Mouse (Mus musculus) heart, postnatal 0 days (tissue): ENCODE results near the gene Fxn. TPM values are rescaled to one million over a fixed set of nuclear protein-coding genes. Genes with fewer than 3 reads are reported as not detected.

Experiments
- ATAC-seq: fragments of 200-750 bp; cut with Nextera tagmentation; 2 replicates; pipeline ENCODE4 v1.8.0; 2017; ENCODE audit warnings: low read depth, moderate number of reproducible peaks, moderate library complexity; ENCODE audit not compliant: insufficient read depth
- DNase-seq: peaks from one replicate; pipeline ENCODE4 v3.0.0-alpha.2; 2016; ENCODE audit warnings: low spot score
- H3K27ac ChIP-seq: fragments of 300-500 bp; sonication (generic); 2 replicates; pipeline ENCODE4 v1.5.1; 2014; ENCODE audit warnings: low read depth, mild to moderate bottlenecking
- H3K27me3 ChIP-seq: fragments of 300-500 bp; sonication (generic); 2 replicates; pipeline ENCODE4 v1.6.1; 2014; ENCODE audit warnings: low read length, mixed read lengths; ENCODE audit not compliant: control insufficient read depth, insufficient read depth
- H3K36me3 ChIP-seq: fragments of 300-500 bp; sonication (generic); replicated peaks from 2 replicates; pipeline ENCODE4 v1.6.1; 2014; ENCODE audit warnings: low read length, mixed read lengths; ENCODE audit not compliant: control insufficient read depth, insufficient read depth
- H3K4me1 ChIP-seq: fragments of 300-500 bp; sonication (generic); 2 replicates; pipeline ENCODE4 v1.6.1; 2014; ENCODE audit warnings: antibody characterized with exemption; ENCODE audit not compliant: control insufficient read depth, insufficient read depth
- H3K4me2 ChIP-seq: fragments of 300-500 bp; sonication (generic); 2 replicates; pipeline ENCODE4 v1.6.1; 2014; ENCODE audit warnings: low read depth, mild to moderate bottlenecking, low read length, moderate library complexity
- H3K4me3 ChIP-seq: fragments of 300-500 bp; sonication (generic); 2 replicates; pipeline ENCODE4 v1.5.1; 2014; ENCODE audit warnings: low read depth, low read length
- H3K9ac ChIP-seq: fragments of 300-500 bp; sonication (generic); replicated peaks from 2 replicates; pipeline ENCODE4 v1.6.1; 2014; ENCODE audit warnings: low read depth, low read length, mixed read lengths
- H3K9me3 ChIP-seq: fragments of 300-500 bp; sonication (generic); replicated peaks from 2 replicates; pipeline ENCODE4 v1.6.1; 2016; ENCODE audit warnings: low read length; ENCODE audit not compliant: control insufficient read depth
- CTCF ChIP-seq: IDR thresholded peaks from 2 replicates; pipeline ENCODE4 v1.5.1; 2016; ENCODE audit warnings: antibody characterized with exemption, control low read depth, low read depth
- EP300 ChIP-seq: IDR thresholded peaks from 2 replicates; pipeline ENCODE4 v1.6.1; 2016; ENCODE audit warnings: antibody characterized with exemption, low read depth
- WGBS: fragments of 180-500 bp; shearing (Covaris S2); extraction: QIAGEN DNeasy Blood & Tissue Kit; methylation state at CpG from one replicate; pipeline ENCODE4 v1.1.7; 2014; 5-methylcytosine and 5-hydroxymethylcytosine counted together
- polyA plus RNA-seq: library from polyadenylated mRNA; unstranded; fragments of >200 nt; fragmentation: Nextera tagmentation; extraction: Ambion mirVana; gene quantifications from 2 replicates; pipeline ENCODE4 v1.2.1, GENCODE M21; 2015
- total RNA-seq: library from RNA; depleted of rRNA; stranded (reverse); fragments of >200 nt; gene quantifications from 2 replicates; pipeline ENCODE4 v1.2.3, GENCODE M21; 2014; ENCODE audit warnings: low replicate concordance

Gene Fxn
- total and polyA plus RNA-seq, 2 experiments from 2014 or later, result 36.6 to 79.7 TPM

- H3K27me3 ChIP-seq, result no peaks in the 10 kb centered on the region
- H3K9ac ChIP-seq, result no peak overlapping the region
- H3K36me3 ChIP-seq, result no peaks in the 10 kb centered on the region
- peak overlapping the region; percentile 58 for H3K4me2 ChIP-seq
- TF ChIP-seq EP300, result no peak
- TF ChIP-seq CTCF, result peak; percentile 98
- H3K4me3 ChIP-seq, result peak overlapping the region; percentile 35
- ATAC-seq, result peak; percentile 83
- no peaks in the 10 kb centered on the region for H3K4me1 ChIP-seq
- H3K9me3 ChIP-seq, result no peaks in the 10 kb centered on the region
- 2% methylated on average over 9 of the region's 9 CpGs for WGBS
- peak; percentile 80 for DNase-seq
- H3K27ac ChIP-seq, result peak overlapping the region; percentile 19; the same call in 1 of the 2 replicates
Observed at GRCm38 (mm10) chr19:24300994-24301767, 20.8 kb upstream of the Fxn start.

DNA sequence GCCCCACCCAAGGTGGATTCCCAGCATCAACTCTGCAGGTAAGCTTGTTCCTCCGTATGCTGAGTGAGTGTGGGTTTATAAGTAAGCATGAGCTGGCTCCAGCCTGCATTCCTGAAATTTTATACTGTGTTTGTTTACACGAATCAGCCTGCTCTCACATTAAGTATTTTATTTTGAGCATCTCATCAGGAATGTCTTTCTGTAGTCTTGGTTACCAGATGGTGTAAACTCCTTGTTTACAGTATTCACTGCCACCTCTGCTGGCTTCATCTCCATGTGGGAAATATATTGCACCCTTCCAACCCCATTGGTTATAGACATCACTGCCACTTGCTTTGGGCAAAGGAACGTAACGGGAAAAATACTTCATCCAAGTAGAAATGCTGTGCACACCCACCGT is 13.1 kb upstream of the Fxn start:
- Histone ChIP-seq H3K27me3 (no peaks in the 10 kb centered on the region), H3K36me3 (peaks cover 7% of the 10 kb centered on the region; the same call in 1 of the 2 replicates), H3K4me3 (no peak overlapping the region), H3K4me1 (no peaks in the 10 kb centered on the region), H3K9ac (no peak overlapping the region), H3K4me2 (no peak overlapping the region), H3K9me3 (no peaks in the 10 kb centered on the region), H3K27ac (no peak overlapping the region)
- 65% methylated on average over 5 of the region's 5 CpGs for WGBS
- DNase-seq, result no peak
- TF ChIP-seq EP300, result no peak
- TF ChIP-seq CTCF, result no peak
- no peak for ATAC-seq

DNA sequence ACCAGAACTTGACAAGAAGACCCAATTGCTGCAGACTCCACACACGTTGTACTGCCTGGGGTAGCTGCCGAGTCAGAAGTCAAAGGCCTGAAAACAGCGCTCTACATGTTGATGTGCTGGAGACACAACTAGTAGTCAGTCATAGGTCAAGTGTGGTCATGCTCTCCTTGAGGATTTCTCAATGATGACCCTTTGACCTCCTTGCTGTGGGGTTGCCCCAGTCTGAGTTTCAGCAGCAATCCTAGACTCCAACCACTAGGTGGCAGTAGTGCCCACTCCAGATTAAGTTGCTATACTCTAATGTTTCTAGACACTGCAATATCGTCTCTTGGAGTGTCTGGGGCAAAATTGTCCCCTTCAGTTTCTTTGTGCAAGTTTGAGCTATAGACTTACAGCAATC is 3.8 kb upstream of the Fxn start:
- DNase-seq (peak; percentile 62), ATAC-seq (no peak)
- Histone ChIP-seq H3K4me3 (no peak overlapping the region), H3K27me3 (no peaks in the 10 kb centered on the region), H3K4me1 (0 out of 2 replicates have a peak, but pooled peaks cover 3% of the 10 kb centered on the region), H3K36me3 (no peaks in the 10 kb centered on the region), H3K4me2 (no peak overlapping the region), H3K9ac (no peak overlapping the region), H3K27ac (no peak overlapping the region), H3K9me3 (no peaks in the 10 kb centered on the region)
- WGBS, result 50% methylated on average over 4 of the region's 4 CpGs
- TF ChIP-seq EP300 (no peak), CTCF (peak; percentile 81)

DNA sequence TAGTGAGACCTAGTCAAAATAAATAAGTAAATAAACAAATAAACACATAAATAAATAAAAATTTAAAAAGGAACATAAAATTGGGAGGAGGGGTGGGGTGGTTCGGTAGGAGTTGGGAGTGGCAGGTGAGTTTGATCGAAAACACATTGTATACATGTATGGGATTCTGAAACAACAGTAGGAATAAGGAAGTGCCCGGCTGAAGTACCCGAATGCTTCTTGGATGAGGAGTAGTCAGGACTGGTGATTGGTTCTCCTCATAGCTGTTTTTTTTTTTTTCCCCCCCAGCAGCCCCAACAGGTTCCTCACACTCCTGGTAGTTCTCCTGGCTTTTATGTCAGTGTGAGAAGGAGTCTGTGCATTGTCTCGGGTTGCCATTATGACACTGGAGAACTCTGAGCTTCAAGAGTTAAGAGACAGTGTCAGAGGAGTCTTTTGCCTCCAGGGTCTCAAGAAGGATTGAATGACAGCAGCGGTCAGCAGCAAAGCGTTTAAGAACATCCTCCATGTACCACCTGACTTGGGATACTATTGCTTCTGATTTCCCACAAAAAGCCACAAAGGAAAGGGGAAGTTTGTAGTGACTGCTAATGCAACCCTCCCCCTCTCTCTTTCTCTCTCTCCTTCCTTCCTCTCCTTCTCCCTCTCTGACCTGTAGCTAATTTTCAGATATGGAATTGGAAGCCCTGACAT is 1.0 kb upstream of the Fxn start:
- 65% methylated on average over 7 of the region's 7 CpGs for WGBS
- 0 out of 2 replicates have a peak, but pooled peaks cover 5% of the 10 kb centered on the region for H3K4me1 ChIP-seq
- H3K27me3 ChIP-seq, result no peaks in the 10 kb centered on the region
- no peak overlapping the region for H3K27ac ChIP-seq
- H3K9me3 ChIP-seq, result no peaks in the 10 kb centered on the region
- 0 out of 2 replicates have a peak, but pooled peaks cover 2% of the 10 kb centered on the region for H3K36me3 ChIP-seq
- H3K9ac ChIP-seq, result no peak overlapping the region
- ATAC-seq (no peak), DNase-seq (no peak)
- H3K4me3 ChIP-seq, result no peak overlapping the region
- TF ChIP-seq EP300 (no peak), CTCF (no peak)
- H3K4me2 ChIP-seq, result peak overlapping the region; percentile 89; the same call in 1 of the 2 replicates

GRCm38 (mm10) chr19:24279706-24280600 is 452 bp downstream of the Fxn start:
- ATAC-seq, result peak; percentile 82
- DNase-seq, result peak; percentile 78
- TF ChIP-seq CTCF, result peak; percentile 34
- TF ChIP-seq EP300, result no peak
- peaks cover 9% of the 10 kb centered on the region for H3K36me3 ChIP-seq
- H3K9ac ChIP-seq, result peak overlapping the region; percentile 63
- peak overlapping the region; percentile 81 for H3K4me3 ChIP-seq
- H3K27ac ChIP-seq, result peak overlapping the region; percentile 86
- 0% methylated on average over 61 of the region's 78 CpGs for WGBS
- H3K9me3 ChIP-seq, result no peaks in the 10 kb centered on the region
- H3K27me3 ChIP-seq, result no peaks in the 10 kb centered on the region
- peak overlapping the region; percentile 89 for H3K4me2 ChIP-seq
- 0 out of 2 replicates have a peak, but pooled peaks cover 5% of the 10 kb centered on the region for H3K4me1 ChIP-seq
